Mouse (Mus musculus): ENCODE data around the gene Paxip1.

- no peak for TF ChIP-seq CTCF (IDR thresholded peaks at IDR 0.05; ENCODE audit: extremely low read depth, insufficient read depth, low read length)
- TF ChIP-seq POLR2A (IDR thresholded peaks at IDR 0.05; ENCODE audit: extremely low read depth, insufficient read depth, low read length), result no peak
Measured at GRCm38 (mm10) chr5:27821161-27821560, 29.7 kb upstream of the Paxip1 start.
